Mouse (Mus musculus) lung, postnatal 36 days (tissue): ENCODE data around the gene Serbp1.

Experiments used
- DNase-seq: peaks from one replicate; pipeline ENCODE4 v3.0.0; 2022; ENCODE audit warnings: mixed read lengths

Gene Serbp1

DNA sequence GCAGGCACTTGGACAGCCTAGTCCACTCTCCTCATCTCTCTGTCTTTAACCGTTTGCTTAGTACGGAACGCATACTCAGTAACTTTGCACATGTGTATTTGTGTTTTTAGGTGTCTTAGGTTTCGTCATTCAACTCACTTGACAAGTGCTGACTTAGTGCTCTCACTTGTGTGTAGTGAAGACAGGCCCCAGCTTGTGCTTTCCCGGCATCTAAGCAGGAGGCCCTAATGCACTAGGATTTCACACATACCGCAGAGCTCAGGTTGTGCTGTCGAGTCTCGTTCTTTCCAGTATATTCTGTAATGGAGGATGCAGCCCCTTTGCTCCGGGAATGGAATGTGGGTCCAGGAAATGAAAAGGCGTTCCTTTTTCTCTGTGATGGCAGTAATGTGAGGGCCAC is 65.2 kb downstream of the Serbp1 start:
- no peak for DNase-seq

DNA sequence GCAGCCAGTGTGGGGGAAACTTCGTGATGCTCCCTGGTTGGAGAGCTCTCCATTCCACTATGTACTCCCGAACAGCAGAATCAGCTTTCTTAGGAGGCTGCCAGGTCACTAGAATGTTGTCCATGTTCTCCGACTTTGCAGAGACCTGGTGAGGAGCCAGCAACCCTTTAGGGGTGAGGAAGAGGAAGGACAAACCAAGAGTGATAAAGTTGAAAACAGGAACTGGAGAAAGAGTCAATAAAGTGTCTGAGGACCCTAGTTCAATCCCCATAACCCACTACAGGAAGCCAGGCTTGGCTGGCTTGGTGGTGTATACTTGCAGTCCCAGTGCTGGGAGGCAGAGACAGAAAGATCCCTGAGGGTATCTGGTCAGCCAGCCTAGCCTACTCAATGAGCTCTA is 71.0 kb downstream of the Serbp1 start:
- no peak for DNase-seq

DNA sequence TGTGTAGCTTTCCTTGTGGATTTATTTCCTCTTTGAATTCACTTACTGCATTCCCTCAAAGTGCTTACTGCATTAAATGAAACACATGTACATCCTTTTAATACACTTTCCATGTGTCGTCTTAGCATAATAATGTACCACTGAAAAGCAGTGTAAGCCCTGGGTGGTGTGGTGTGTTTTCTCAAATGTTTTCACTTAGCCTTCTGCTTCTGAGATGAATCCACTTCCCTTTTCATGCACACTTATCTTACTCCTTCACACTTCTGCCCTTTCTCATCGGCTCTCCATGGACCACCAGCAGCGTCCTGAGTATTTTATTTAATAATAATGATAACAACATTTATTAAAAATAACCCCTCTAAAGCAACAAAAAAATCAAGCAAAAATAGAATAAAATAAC is 71.8 kb downstream of the Serbp1 start:
- DNase-seq, result no peak

DNA sequence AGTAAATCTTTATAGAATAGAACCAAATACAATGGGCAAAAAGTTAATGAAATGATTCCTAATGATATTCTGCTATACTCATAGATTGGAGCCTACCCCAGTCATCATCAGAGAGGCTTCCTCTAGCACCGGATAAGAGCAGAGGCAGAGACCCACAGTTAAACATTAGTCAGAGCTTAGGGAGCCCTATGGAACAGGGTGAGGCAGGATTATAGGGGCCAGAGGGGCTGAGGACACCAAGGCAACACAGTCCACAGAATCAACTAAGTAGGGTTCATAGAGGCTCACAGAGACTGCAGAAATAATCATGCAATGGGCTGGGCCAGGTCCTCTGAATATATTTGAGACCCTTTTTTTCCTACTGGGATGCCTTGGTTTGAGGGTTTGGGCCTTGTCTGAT is 76.7 kb downstream of the Serbp1 start:
- DNase-seq, result no peak

DNA sequence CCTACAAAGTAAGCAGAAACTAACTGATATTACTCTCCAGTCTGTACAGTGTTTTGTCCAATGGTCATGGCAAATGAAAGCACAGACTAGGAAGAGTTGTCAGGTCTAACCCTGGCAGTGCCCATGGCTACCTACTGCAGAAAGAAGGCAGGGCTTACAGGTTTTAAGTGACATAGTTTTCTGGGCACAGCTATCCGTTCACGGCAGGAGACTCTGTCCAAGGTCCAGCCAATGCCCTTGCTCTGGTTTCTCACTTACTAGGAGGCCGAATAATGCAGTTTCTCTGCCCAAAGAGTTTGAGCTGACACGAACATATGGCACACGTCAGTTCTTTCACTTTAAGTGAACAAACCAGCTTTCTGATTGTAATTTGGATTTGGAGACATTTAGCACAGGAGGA is 79.1 kb downstream of the Serbp1 start:
- DNase-seq, result no peak

DNA sequence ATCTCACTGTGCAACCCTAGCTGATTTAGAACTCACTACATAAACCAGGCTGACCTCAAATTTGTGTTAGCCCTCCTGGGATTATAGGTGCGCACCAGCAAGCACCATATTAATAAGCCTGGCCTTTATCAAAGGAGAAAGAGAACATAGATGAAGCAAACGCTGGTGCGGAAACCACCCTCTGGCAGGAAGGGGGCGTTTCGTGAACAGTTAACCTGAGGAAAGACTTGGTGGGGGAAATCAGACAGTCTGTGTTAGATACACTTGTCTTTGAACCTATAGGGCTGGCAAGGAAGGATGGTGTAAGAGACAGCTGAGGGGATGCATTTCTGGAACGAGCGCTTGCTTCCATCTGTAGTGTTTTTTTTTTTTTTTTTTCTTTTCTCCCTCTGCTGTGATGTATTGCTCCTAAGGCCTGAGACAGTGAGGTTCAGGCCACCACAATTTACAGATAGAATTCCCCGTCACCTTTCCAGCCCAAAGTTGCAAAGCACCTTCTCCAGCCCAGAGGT is 79.9 kb downstream of the Serbp1 start:
- DNase-seq, result no peak

DNA sequence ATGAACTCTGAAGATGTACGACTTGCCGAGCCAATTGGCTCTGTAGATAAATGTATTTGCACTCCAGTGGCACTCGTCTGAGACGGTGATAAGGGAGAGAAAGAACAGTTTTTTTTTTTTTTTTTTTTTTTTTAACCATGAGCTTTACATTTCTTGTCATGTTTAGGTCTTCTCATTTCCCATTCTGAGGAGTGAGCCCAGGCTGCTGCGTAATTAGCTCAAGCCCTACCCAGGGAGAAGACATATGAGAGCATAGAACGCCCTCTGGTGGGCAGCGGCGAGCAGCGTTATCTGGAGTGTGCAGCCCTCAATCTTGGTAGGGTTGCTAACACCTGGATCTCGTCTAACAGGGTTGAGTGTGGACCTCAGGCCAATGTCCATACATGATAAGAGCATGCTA is 80.5 kb downstream of the Serbp1 start:
- peak; percentile 84 for DNase-seq

DNA sequence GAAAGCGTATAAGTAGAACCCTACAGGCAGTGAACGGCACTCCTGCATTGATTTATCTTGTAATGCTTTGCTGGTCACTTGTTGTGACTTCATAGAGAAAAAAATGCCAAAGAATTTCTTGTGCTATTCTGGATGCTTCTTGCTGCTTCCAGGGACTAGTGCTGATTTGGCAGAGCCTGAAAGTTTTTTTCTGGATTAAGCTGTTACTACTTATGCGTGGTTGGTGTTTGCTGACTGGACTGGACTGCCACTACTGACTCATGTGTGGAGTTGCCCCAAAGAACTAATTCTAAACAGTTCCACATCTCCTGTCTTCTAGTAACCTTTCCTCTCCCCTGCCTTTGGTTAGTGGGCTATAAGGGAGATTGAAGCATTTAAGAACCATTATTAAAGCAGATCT is 85.8 kb downstream of the Serbp1 start:
- no peak for DNase-seq

DNA sequence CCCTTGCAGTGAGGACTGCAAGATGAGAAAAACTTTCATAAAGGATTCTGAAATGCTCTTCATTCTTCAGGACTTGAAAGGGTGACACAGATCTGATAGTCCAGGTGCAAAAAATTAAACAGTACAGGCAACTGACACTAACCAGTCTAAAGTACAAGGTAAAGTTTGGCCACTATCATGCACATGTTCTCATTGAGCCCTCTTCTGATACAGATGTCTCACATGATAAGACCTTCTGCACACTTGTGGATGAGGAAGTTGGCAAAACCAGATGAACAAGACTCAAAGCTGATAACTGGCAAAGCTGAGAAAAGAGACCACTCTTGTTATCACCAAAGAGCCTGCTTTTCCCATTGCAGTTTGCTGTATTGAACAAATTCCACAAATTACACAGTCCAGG is 100.0 kb downstream of the Serbp1 start:
- DNase-seq, result no peak

DNA sequence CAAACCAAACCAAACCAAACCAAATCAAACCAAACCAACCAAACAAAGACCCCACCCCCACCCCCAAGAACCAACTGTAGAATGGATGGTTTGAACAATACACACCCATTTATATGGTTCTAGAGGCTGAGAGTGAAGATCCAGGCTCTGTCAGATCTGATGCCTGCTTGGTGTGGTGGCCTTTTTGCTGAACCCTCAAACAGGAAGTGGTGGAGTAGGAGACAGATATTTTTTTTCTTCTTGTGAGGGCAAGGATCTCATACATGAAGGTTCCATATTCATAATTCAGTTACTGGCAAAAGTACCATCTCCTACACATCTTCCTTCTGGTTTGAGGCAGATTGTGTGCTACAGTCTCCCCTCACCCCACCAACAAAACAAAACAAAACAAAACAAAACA is 101.5 kb downstream of the Serbp1 start:
- DNase-seq, result no peak
